Mouse (Mus musculus): Measurements from ENCODE around the gene Mamdc2. TPM values are rescaled to one million over a fixed set of nuclear protein-coding genes. Genes with fewer than 3 reads are reported as not detected.

Gene Mamdc2
- polyA plus RNA-seq, 1 experiment from 2014 or later: 1.3 TPM

DNA sequence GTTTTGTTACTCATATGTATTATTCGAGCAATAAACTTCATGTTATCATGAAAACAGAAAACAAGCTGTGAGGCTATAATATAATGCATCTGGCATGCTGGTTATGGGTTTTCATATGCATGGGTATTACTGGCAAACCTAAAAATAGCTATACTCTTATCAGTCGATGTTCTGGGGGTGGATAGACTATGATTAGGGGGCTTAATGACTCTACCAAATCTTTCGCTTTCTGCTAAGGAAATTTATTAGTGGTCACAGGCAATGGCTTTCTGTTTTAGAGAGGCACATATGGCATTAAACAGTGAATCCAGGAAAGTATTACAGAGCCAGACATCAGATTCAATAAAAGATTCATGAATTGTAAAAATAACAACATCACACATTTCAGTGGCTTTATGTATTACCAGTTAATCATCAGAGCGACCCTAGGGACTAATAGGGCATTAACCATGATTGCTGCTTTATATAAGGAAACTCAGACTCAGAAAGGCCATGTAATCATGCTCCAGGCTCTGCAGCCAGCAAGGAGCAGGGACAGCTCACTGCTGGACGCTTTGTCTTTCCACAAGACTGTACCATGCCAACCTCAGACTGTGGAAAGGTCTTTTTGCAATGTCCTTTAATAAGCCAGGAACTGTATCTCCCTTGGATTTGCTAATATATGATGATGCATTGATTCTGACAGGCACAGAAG is 130.8 kb downstream of the Mamdc2 start:
- H3K4me3 ChIP-seq (replicated peaks; ENCODE audit: low read length): no peak overlapping the region
- no peaks in the 10 kb centered on the region for H3K36me3 ChIP-seq (ENCODE audit: control insufficient read depth, insufficient read depth)
- H3K4me1 ChIP-seq (replicated peaks; ENCODE audit: control insufficient read depth, insufficient read depth, low read length): peaks cover 3% of the 10 kb centered on the region; the same call in 1 of the 2 replicates
- H3K27me3 ChIP-seq (replicated peaks; ENCODE audit: control insufficient read depth, insufficient read depth, low read length): no peaks in the 10 kb centered on the region
- no peak overlapping the region for H3K27ac ChIP-seq (ENCODE audit: low read length)
- 75% methylated on average over 5 of the region's 5 CpGs for WGBS
- no peaks in the 10 kb centered on the region for H3K9me3 ChIP-seq (ENCODE audit: control insufficient read depth, low read length)
- no peak for ATAC-seq
- H3K4me2 ChIP-seq (ENCODE audit: low read length): no peak overlapping the region
- no peak overlapping the region for H3K9ac ChIP-seq (replicated peaks; ENCODE audit: low read depth, low read length)

DNA sequence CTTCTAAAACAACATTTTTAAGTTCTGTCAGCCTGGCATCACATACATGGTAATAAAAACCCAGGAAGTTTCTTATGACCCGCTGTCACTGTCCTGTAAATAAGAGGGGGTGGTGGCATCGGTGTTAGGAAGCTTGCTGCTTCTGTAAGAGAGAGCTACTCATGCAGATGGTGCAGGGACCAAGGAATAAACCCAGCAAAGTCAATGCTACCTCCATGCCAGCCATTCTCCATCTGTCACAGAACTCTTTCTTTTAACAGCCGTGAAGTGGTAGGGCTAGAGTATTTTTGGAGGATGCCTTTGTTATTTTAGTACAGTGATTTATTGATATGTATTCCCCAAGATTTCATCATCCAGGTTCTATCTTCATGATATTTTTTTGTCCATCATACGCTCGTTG is 131.4 kb downstream of the Mamdc2 start:
- no peak for ATAC-seq

DNA sequence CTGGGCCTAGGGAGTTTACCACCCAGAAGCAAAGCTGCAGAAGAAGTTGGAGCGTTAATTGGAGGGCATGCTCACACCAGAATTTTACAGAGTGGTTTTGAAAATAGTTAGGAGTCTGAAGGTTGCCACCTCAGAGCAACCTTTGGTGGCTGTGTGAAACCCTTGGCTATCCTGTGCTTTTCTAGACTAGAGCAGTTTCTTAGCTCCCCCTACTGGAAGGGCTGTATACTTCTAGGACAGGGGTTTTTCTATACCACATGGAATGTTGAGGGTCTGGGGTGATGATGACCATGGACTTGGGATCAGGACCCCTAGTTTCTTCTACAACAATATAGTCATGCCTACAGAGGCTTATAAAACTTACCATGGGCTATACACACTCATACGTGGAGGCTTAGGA is 138.3 kb downstream of the Mamdc2 start:
- ATAC-seq: no peak
- Histone ChIP-seq H3K27ac (ENCODE audit: low read length) (no peak overlapping the region), H3K36me3 (ENCODE audit: control insufficient read depth, insufficient read depth) (no peaks in the 10 kb centered on the region), H3K9ac (replicated peaks; ENCODE audit: low read depth, low read length) (no peak overlapping the region), H3K27me3 (replicated peaks; ENCODE audit: control insufficient read depth, insufficient read depth, low read length) (no peaks in the 10 kb centered on the region), H3K4me3 (replicated peaks; ENCODE audit: low read length) (no peak overlapping the region), H3K9me3 (ENCODE audit: control insufficient read depth, low read length) (no peaks in the 10 kb centered on the region), H3K4me2 (ENCODE audit: low read length) (no peak overlapping the region), H3K4me1 (replicated peaks; ENCODE audit: control insufficient read depth, insufficient read depth, low read length) (no peaks in the 10 kb centered on the region)
- WGBS: 74% methylated on average over 2 of the region's 2 CpGs

More for the DNA sequence above, 131.4 kb downstream of the Mamdc2 start:
- Histone ChIP-seq H3K4me1 (replicated peaks; ENCODE audit: control insufficient read depth, insufficient read depth, low read length) (peaks cover 3% of the 10 kb centered on the region; the same call in 1 of the 2 replicates), H3K27ac (ENCODE audit: low read length) (no peak overlapping the region), H3K36me3 (ENCODE audit: control insufficient read depth, insufficient read depth) (no peaks in the 10 kb centered on the region), H3K4me3 (replicated peaks; ENCODE audit: low read length) (no peak overlapping the region), H3K9me3 (ENCODE audit: control insufficient read depth, low read length) (no peaks in the 10 kb centered on the region), H3K9ac (replicated peaks; ENCODE audit: low read depth, low read length) (no peak overlapping the region), H3K27me3 (replicated peaks; ENCODE audit: control insufficient read depth, insufficient read depth, low read length) (no peaks in the 10 kb centered on the region), H3K4me2 (ENCODE audit: low read length) (no peak overlapping the region)
- WGBS: 81% methylated on average over 5 of the region's 5 CpGs

DNA sequence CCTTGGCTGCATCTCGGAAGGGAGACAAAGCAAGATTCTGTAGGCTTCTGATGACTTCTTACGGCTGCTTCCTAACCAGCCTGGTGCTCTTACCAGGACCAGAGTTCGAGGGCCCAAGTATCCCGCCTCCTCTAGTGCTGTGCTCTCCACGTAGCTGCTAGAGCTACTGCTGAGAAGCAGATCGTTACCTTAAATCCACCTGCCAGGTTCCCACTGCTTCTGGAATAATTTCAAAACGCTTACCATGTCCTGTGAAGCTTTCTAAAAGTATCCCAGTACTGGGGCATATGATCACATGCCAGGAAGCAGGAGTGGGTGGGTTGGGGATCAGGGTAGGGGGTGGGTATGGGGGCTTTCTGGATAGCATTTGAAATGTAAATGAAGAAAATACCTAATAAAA is 141.6 kb downstream of the Mamdc2 start:
- H3K27me3 ChIP-seq (replicated peaks; ENCODE audit: control insufficient read depth, insufficient read depth, low read length): no peaks in the 10 kb centered on the region
- no peak for ATAC-seq
- H3K4me1 ChIP-seq (replicated peaks; ENCODE audit: control insufficient read depth, insufficient read depth, low read length): no peaks in the 10 kb centered on the region
- H3K9ac ChIP-seq (replicated peaks; ENCODE audit: low read depth, low read length): no peak overlapping the region
- H3K4me3 ChIP-seq (replicated peaks; ENCODE audit: low read length): no peak overlapping the region
- 85% methylated on average over 7 of the region's 7 CpGs for WGBS
- no peaks in the 10 kb centered on the region for H3K36me3 ChIP-seq (ENCODE audit: control insufficient read depth, insufficient read depth)
- no peak overlapping the region for H3K4me2 ChIP-seq (ENCODE audit: low read length)
- H3K27ac ChIP-seq (ENCODE audit: low read length): no peak overlapping the region
- no peaks in the 10 kb centered on the region for H3K9me3 ChIP-seq (ENCODE audit: control insufficient read depth, low read length)

DNA sequence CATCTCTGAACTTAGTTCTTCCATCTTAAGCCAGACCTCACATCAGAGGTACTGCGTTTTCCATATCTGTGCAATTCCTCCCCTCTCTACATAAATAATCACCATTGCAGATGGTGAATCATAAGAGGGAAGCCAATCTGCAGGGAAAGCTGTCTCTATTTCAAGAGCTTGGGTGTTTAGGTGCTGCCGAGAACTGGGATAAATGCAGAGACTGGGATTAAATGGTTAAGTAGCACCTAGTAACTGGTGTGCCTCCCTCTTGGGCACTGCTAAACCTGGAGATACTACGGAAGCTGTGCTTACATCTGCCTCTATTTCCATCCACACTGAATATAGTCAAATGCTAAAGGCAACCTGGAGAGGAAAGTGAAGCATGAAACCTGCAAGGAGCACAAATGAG is 148.3 kb downstream of the Mamdc2 start:
- Histone ChIP-seq H3K27me3 (replicated peaks; ENCODE audit: control insufficient read depth, insufficient read depth, low read length) (no peaks in the 10 kb centered on the region), H3K27ac (ENCODE audit: low read length) (no peak overlapping the region), H3K9me3 (ENCODE audit: control insufficient read depth, low read length) (no peaks in the 10 kb centered on the region), H3K4me2 (ENCODE audit: low read length) (no peak overlapping the region), H3K36me3 (ENCODE audit: control insufficient read depth, insufficient read depth) (no peaks in the 10 kb centered on the region), H3K9ac (replicated peaks; ENCODE audit: low read depth, low read length) (no peak overlapping the region), H3K4me1 (replicated peaks; ENCODE audit: control insufficient read depth, insufficient read depth, low read length) (no peaks in the 10 kb centered on the region), H3K4me3 (replicated peaks; ENCODE audit: low read length) (no peak overlapping the region)
- ATAC-seq: no peak
- whole genome bisulfite sequencing: 80% methylated on average over 3 of the region's 3 CpGs

DNA sequence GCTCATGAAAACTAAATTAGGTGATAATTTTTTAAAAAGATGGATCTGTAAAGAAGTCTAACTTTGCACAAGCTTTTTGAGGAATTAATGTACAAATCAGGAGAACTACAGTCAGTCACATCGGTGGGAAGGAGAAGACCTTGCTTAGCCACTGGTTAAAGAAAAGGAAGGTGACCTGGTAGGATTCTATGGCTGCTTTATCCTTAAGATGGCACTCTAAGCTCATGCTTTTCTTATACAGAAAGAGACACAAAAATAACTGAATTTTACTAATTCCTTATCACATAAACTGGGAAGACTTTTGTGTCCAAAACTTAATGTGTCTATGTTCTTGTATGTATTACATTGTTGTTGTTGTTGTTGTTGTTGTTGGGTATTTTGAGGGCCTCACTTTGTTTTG is 149.3 kb downstream of the Mamdc2 start:
- Histone ChIP-seq H3K27ac (ENCODE audit: low read length) (no peak overlapping the region), H3K4me1 (replicated peaks; ENCODE audit: control insufficient read depth, insufficient read depth, low read length) (no peaks in the 10 kb centered on the region), H3K27me3 (replicated peaks; ENCODE audit: control insufficient read depth, insufficient read depth, low read length) (no peaks in the 10 kb centered on the region), H3K36me3 (ENCODE audit: control insufficient read depth, insufficient read depth) (no peaks in the 10 kb centered on the region), H3K9ac (replicated peaks; ENCODE audit: low read depth, low read length) (no peak overlapping the region), H3K4me3 (replicated peaks; ENCODE audit: low read length) (no peak overlapping the region), H3K4me2 (ENCODE audit: low read length) (no peak overlapping the region), H3K9me3 (ENCODE audit: control insufficient read depth, low read length) (no peaks in the 10 kb centered on the region)
- WGBS: 83% methylated on average over 1 of the region's 1 CpGs
- ATAC-seq: no peak

DNA sequence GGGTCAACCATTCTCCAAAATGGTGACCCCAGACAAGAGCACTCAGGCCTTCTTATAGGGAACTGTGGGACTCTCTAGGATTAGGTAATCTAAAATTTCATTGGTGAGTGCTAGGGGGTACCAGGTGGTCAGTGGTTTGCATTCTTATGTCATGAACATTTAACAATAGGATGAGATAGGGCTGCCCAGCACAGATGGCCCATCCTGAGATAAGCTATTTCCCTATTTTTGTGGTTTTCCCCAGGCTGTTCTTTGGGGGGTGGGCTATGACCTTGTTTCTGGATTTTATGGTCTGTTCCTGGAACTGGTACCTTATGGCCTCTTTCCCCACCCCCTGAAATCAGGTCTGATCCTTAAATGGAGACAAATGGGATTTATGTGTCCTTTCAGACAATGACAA is 151.1 kb downstream of the Mamdc2 start:
- H3K4me3 ChIP-seq (replicated peaks; ENCODE audit: low read length): no peak overlapping the region
- H3K4me1 ChIP-seq (replicated peaks; ENCODE audit: control insufficient read depth, insufficient read depth, low read length): no peaks in the 10 kb centered on the region
- no peak overlapping the region for H3K9ac ChIP-seq (replicated peaks; ENCODE audit: low read depth, low read length)
- H3K27ac ChIP-seq (ENCODE audit: low read length): no peak overlapping the region
- H3K36me3 ChIP-seq (ENCODE audit: control insufficient read depth, insufficient read depth): no peaks in the 10 kb centered on the region
- no peaks in the 10 kb centered on the region for H3K9me3 ChIP-seq (ENCODE audit: control insufficient read depth, low read length)
- H3K27me3 ChIP-seq (replicated peaks; ENCODE audit: control insufficient read depth, insufficient read depth, low read length): no peaks in the 10 kb centered on the region
- ATAC-seq: no peak
- H3K4me2 ChIP-seq (ENCODE audit: low read length): no peak overlapping the region

DNA sequence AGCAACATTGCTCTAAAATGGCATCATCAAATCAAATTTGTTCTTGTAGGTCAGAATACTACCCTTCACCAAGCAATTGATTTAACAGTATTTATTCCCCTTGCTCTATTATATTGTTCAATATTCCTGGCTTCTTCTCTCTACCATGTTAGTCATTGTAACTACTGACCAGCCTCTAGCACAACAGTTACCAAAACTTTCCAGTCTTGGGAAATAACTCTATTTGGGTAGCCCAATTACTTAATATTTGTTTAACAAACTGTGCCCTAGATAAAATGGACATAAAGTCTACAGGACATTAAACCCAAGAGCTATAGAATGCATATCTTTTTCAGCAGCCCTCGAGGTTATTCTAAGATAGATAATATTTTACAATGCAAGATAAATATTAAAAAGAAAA is 159.0 kb downstream of the Mamdc2 start:
- no peak overlapping the region for H3K4me3 ChIP-seq (replicated peaks; ENCODE audit: low read length)
- H3K36me3 ChIP-seq (ENCODE audit: control insufficient read depth, insufficient read depth): no peaks in the 10 kb centered on the region
- ATAC-seq: no peak
- 82% methylated on average over 1 of the region's 1 CpGs for WGBS
- H3K4me2 ChIP-seq (ENCODE audit: low read length): no peak overlapping the region
- no peak overlapping the region for H3K9ac ChIP-seq (replicated peaks; ENCODE audit: low read depth, low read length)
- H3K27ac ChIP-seq (ENCODE audit: low read length): no peak overlapping the region
- H3K9me3 ChIP-seq (ENCODE audit: control insufficient read depth, low read length): peaks cover 4% of the 10 kb centered on the region; the same call in 1 of the 2 replicates
- H3K4me1 ChIP-seq (replicated peaks; ENCODE audit: control insufficient read depth, insufficient read depth, low read length): no peaks in the 10 kb centered on the region
- no peaks in the 10 kb centered on the region for H3K27me3 ChIP-seq (replicated peaks; ENCODE audit: control insufficient read depth, insufficient read depth, low read length)

DNA sequence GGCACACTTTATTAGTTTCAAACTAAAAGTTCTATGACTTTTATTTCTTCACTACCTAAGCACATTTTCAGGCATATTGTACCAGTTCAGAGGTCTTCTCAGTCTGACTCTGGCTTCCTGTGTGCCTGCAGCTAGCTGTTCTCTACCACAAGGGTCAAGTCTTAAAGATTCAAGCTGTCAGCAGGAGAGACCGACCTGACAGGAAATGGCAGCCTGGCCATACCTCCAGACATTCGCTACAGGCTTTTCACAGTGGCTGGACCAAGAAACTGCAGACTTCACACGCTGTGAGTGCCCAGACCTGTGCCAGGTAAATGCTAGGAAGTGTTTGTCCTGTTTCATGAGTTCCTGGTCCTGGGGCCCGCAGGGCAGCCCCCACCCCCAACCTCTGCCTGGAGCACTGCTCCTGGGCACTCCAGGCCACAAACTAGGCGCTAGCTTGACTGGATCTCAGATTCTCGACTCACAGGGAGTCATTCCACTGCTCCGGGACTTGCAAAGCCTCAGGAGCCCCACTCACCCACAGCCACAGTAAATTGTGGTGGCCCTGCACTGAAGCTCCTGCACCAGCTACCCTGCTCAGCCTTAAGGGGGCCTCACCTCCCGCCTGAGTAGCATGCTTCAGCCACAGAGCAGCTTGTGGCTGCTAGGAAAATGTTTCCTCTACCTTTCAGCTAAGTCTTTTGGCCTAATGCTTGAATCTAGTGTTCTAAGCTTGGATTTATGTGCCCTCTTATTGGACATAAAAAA is 166.2 kb downstream of the Mamdc2 start:
- no peaks in the 10 kb centered on the region for H3K27me3 ChIP-seq (replicated peaks; ENCODE audit: control insufficient read depth, insufficient read depth, low read length)
- H3K4me3 ChIP-seq (replicated peaks; ENCODE audit: low read length): no peak overlapping the region
- no peak overlapping the region for H3K27ac ChIP-seq (ENCODE audit: low read length)
- H3K36me3 ChIP-seq (ENCODE audit: control insufficient read depth, insufficient read depth): no peaks in the 10 kb centered on the region
- no peaks in the 10 kb centered on the region for H3K4me1 ChIP-seq (replicated peaks; ENCODE audit: control insufficient read depth, insufficient read depth, low read length)
- H3K9me3 ChIP-seq (ENCODE audit: control insufficient read depth, low read length): no peaks in the 10 kb centered on the region; the same call in 1 of the 2 replicates
- no peak overlapping the region for H3K9ac ChIP-seq (replicated peaks; ENCODE audit: low read depth, low read length)
- 36% methylated on average over 8 of the region's 8 CpGs for WGBS
- ATAC-seq: no peak
- no peak overlapping the region for H3K4me2 ChIP-seq (ENCODE audit: low read length)

Data from forebrain, embryonic 16.5 days (tissue).